Mouse (Mus musculus): ENCODE measurements around the gene Nit2. TPM values are rescaled to one million over a fixed set of nuclear protein-coding genes. Genes with fewer than 3 reads are reported as not detected.

Nit2 gene
- total and polyA plus RNA-seq, 2 experiments from 2014 or later, result 23.7 to 41.4 TPM

GRCm38 (mm10) chr16:57165157-57165556, 2.0 kb downstream of the Nit2 start:
- no peak overlapping the region for H3K9ac ChIP-seq
- no peak overlapping the region for H3K4me2 ChIP-seq (ENCODE audit: low read depth)
- H3K4me3 ChIP-seq (ENCODE audit: low read depth, low read length), result no peak overlapping the region
- WGBS, result 97% methylated on average over 5 of the region's 5 CpGs
- no peaks in the 10 kb centered on the region for H3K27me3 ChIP-seq (ENCODE audit: insufficient read depth, low read length)
- ATAC-seq, result no peak
- DNase-seq, result no peak
- H3K4me1 ChIP-seq (ENCODE audit: insufficient read depth), result peaks cover 6% of the 10 kb centered on the region; the same call in 1 of the 2 replicates
- peaks cover 6% of the 10 kb centered on the region; the same call in 1 of the 2 replicates for H3K36me3 ChIP-seq (ENCODE audit: insufficient read depth)
- no peak for TF ChIP-seq CTCF (IDR thresholded peaks at IDR 0.05; ENCODE audit: low read depth)
- no peaks in the 10 kb centered on the region for H3K9me3 ChIP-seq (ENCODE audit: low read length)
- H3K27ac ChIP-seq (ENCODE audit: low read depth, low read length), result no peak overlapping the region

GRCm38 (mm10) chr16:57163694-57164093, 3.4 kb downstream of the Nit2 start:
- WGBS, result 89% methylated on average over 1 of the region's 1 CpGs
- Histone ChIP-seq H3K9me3 (ENCODE audit: low read length) (no peaks in the 10 kb centered on the region), H3K4me3 (ENCODE audit: low read depth, low read length) (no peak overlapping the region), H3K27ac (ENCODE audit: low read depth, low read length) (no peak overlapping the region), H3K27me3 (ENCODE audit: insufficient read depth, low read length) (no peaks in the 10 kb centered on the region), H3K4me1 (ENCODE audit: insufficient read depth) (peaks cover 6% of the 10 kb centered on the region; the same call in 1 of the 2 replicates), H3K36me3 (ENCODE audit: insufficient read depth) (peaks cover 16% of the 10 kb centered on the region; the same call in 1 of the 2 replicates), H3K9ac (no peak overlapping the region), H3K4me2 (ENCODE audit: low read depth) (no peak overlapping the region)
- TF ChIP-seq CTCF (IDR thresholded peaks at IDR 0.05; ENCODE audit: low read depth), result no peak
- ATAC-seq (no peak), DNase-seq (no peak)

DNA sequence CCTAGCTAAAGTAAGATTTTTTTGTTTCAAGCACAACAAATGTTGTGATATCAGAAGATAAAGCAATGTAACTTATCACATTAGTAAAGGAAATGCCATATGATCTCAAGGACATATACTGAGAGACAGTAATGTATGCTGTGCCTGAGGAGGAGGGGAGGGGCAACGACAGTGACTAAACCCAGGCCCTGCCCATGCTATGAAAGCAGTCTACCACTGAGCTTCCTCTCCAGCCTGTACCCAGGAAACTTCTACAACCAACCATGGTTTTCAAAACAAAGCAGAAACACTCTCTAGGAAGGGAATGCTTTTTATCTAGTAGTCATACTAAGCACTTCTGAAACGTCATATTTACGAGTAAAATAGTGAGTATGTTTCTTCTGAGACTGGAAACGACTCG, 4.3 kb downstream of the Nit2 start:
- H3K4me2 ChIP-seq (ENCODE audit: low read depth), result no peak overlapping the region
- peaks cover 25% of the 10 kb centered on the region for H3K36me3 ChIP-seq (ENCODE audit: insufficient read depth)
- 93% methylated on average over 5 of the region's 5 CpGs for WGBS
- ATAC-seq, result no peak
- H3K9ac ChIP-seq, result no peak overlapping the region
- no peak overlapping the region for H3K27ac ChIP-seq (ENCODE audit: low read depth, low read length)
- H3K4me1 ChIP-seq (ENCODE audit: insufficient read depth), result peaks cover 5% of the 10 kb centered on the region; the same call in 1 of the 2 replicates
- no peak for DNase-seq
- H3K27me3 ChIP-seq (ENCODE audit: insufficient read depth, low read length), result no peaks in the 10 kb centered on the region
- H3K4me3 ChIP-seq (ENCODE audit: low read depth, low read length), result no peak overlapping the region
- no peaks in the 10 kb centered on the region for H3K9me3 ChIP-seq (ENCODE audit: low read length)
- TF ChIP-seq CTCF (IDR thresholded peaks at IDR 0.05; ENCODE audit: low read depth), result no peak

DNA sequence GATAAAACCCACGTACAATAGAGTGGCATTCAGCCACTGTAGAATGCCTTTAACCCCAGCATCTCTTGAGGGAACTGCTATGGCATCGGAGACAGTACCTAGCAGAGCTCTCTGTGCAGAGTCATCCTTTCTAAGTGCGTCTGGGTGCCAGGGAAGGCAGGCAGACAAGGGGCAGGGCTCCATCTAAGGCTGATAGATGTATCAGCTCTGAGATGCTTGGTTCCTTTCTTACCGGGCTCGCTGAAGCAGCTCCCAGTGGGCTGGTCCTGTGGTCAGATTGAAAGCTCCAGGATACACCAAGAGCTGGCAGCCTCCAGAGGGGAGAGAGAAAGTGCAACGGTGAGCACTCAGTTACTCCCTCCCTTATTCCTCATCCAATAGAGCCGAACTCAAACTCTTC, 7.3 kb downstream of the Nit2 start:
- Histone ChIP-seq H3K4me2 (ENCODE audit: low read depth) (no peak overlapping the region), H3K27me3 (ENCODE audit: insufficient read depth, low read length) (no peaks in the 10 kb centered on the region), H3K4me3 (ENCODE audit: low read depth, low read length) (no peak overlapping the region), H3K9ac (no peak overlapping the region), H3K4me1 (ENCODE audit: insufficient read depth) (no peaks in the 10 kb centered on the region), H3K9me3 (ENCODE audit: low read length) (no peaks in the 10 kb centered on the region), H3K36me3 (ENCODE audit: insufficient read depth) (peaks cover 38% of the 10 kb centered on the region), H3K27ac (ENCODE audit: low read depth, low read length) (no peak overlapping the region)
- TF ChIP-seq CTCF (IDR thresholded peaks at IDR 0.05; ENCODE audit: low read depth), result no peak
- 66% methylated on average over 7 of the region's 7 CpGs for WGBS
- ATAC-seq (no peak), DNase-seq (no peak)

DNA sequence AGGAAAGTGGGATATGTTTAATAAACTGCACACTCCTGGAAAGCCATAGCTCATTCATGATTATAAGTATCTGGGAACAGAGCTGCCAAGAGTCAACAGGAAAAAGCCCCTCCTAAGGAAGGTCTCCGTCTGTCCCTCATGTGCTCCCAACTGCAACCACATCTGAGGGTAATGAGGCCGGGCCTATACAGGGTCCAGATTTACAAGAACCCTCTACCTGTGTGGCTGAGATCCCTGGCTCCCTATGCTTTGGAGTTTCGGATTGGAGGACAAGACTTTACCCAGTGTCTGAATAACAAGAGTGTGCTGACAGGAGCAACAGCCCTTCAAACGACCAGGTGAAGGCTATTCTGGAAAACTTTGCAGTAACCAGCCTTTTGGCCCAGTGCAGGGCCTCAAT, 9.4 kb downstream of the Nit2 start:
- H3K9ac ChIP-seq, result no peak overlapping the region
- TF ChIP-seq CTCF (IDR thresholded peaks at IDR 0.05; ENCODE audit: low read depth), result no peak
- H3K4me1 ChIP-seq (ENCODE audit: insufficient read depth), result no peaks in the 10 kb centered on the region
- WGBS, result 79% methylated on average over 4 of the region's 4 CpGs
- no peaks in the 10 kb centered on the region for H3K9me3 ChIP-seq (ENCODE audit: low read length)
- no peak overlapping the region for H3K4me3 ChIP-seq (ENCODE audit: low read depth, low read length)
- H3K36me3 ChIP-seq (ENCODE audit: insufficient read depth), result peaks cover 46% of the 10 kb centered on the region
- ATAC-seq, result no peak
- H3K27ac ChIP-seq (ENCODE audit: low read depth, low read length), result no peak overlapping the region
- H3K4me2 ChIP-seq (ENCODE audit: low read depth), result no peak overlapping the region
- DNase-seq, result no peak
- no peaks in the 10 kb centered on the region for H3K27me3 ChIP-seq (ENCODE audit: insufficient read depth, low read length)

- TF ChIP-seq CTCF (IDR thresholded peaks at IDR 0.05; ENCODE audit: low read depth), result no peak
- ATAC-seq (no peak), DNase-seq (no peak)
- no peaks in the 10 kb centered on the region for H3K27me3 ChIP-seq (ENCODE audit: insufficient read depth, low read length)
- H3K9ac ChIP-seq, result no peak overlapping the region
- no peaks in the 10 kb centered on the region for H3K4me1 ChIP-seq (ENCODE audit: insufficient read depth)
- peaks cover 52% of the 10 kb centered on the region for H3K36me3 ChIP-seq (ENCODE audit: insufficient read depth)
- 89% methylated on average over 4 of the region's 4 CpGs for WGBS
- no peak overlapping the region for H3K4me2 ChIP-seq (ENCODE audit: low read depth)
- no peak overlapping the region for H3K4me3 ChIP-seq (ENCODE audit: low read depth, low read length)
- H3K9me3 ChIP-seq (ENCODE audit: low read length), result no peaks in the 10 kb centered on the region
- H3K27ac ChIP-seq (ENCODE audit: low read depth, low read length), result no peak overlapping the region
Measured at GRCm38 (mm10) chr16:57157076-57157475, 10.1 kb downstream of the Nit2 start.

GRCm38 (mm10) chr16:57155899-57156298, 11.2 kb downstream of the Nit2 start:
- no peak overlapping the region for H3K4me3 ChIP-seq (ENCODE audit: low read depth, low read length)
- H3K27ac ChIP-seq (ENCODE audit: low read depth, low read length), result no peak overlapping the region
- H3K4me1 ChIP-seq (ENCODE audit: insufficient read depth), result no peaks in the 10 kb centered on the region
- no peak for TF ChIP-seq CTCF (IDR thresholded peaks at IDR 0.05; ENCODE audit: low read depth)
- no peak overlapping the region for H3K4me2 ChIP-seq (ENCODE audit: low read depth)
- H3K27me3 ChIP-seq (ENCODE audit: insufficient read depth, low read length), result no peaks in the 10 kb centered on the region
- DNase-seq (no peak), ATAC-seq (no peak)
- H3K9me3 ChIP-seq (ENCODE audit: low read length), result no peaks in the 10 kb centered on the region
- no peak overlapping the region for H3K9ac ChIP-seq
- peaks cover 57% of the 10 kb centered on the region for H3K36me3 ChIP-seq (ENCODE audit: insufficient read depth)

- peaks cover 40% of the 10 kb centered on the region for H3K36me3 ChIP-seq (ENCODE audit: insufficient read depth)
- no peaks in the 10 kb centered on the region for H3K9me3 ChIP-seq (ENCODE audit: low read length)
- H3K27me3 ChIP-seq (ENCODE audit: insufficient read depth, low read length), result no peaks in the 10 kb centered on the region
- H3K4me3 ChIP-seq (ENCODE audit: low read depth, low read length), result no peak overlapping the region
- no peak overlapping the region for H3K9ac ChIP-seq
- no peak overlapping the region for H3K4me2 ChIP-seq (ENCODE audit: low read depth)
- 97% methylated on average over 4 of the region's 4 CpGs for WGBS
- no peak for TF ChIP-seq CTCF (IDR thresholded peaks at IDR 0.05; ENCODE audit: low read depth)
- no peak overlapping the region for H3K27ac ChIP-seq (ENCODE audit: low read depth, low read length)
- ATAC-seq (no peak), DNase-seq (no peak)
- H3K4me1 ChIP-seq (ENCODE audit: insufficient read depth), result no peaks in the 10 kb centered on the region
Measured at GRCm38 (mm10) chr16:57151437-57151836, 15.7 kb downstream of the Nit2 start.

Measured in forebrain, postnatal 0 days (tissue).